Comparison of ENCODE assay signal across 8 mouse cellular contexts in the genomic region with DNA sequence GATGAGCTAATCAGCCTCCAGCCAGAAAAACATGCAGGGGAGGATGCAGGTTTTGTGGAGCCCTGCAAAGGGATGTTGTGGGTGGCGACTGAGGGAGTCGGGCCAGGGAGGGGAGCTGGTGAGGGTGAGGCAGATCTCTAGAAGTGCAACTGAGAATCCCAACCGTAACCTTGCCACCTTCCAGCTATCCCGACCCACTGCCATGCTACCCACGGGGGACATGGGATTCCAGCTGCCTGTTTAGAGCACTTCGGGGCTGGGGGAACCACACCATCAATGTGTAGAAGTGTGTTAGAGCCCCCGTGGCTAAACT. TPM values are rescaled to one million over a fixed set of nuclear protein-coding genes. Genes with fewer than 3 reads are reported as not detected.
A peak's percentile ranks its signal among the peaks of the same experiment; 100 is the strongest.
DNase-seq lines count a peak whose midpoint lies in the region; ATAC-seq lines count a peak whose summit lies in the region.

No protein-coding gene starts in this region.

- no peaks in the 10 kb centered on the region for H3K4me1 ChIP-seq in heart, embryonic 16.5 days (ENCODE audit: control insufficient read depth, insufficient read depth, low read length)
- H3K4me1 ChIP-seq in embryonic facial prominence, embryonic 13.5 days = peaks cover 11% of the 10 kb centered on the region
- H3K4me1 ChIP-seq in hindbrain, embryonic 15.5 days (replicated peaks) = peaks cover 12% of the 10 kb centered on the region; the same call in 1 of the 2 replicates
- peaks cover 7% of the 10 kb centered on the region; the same call in 1 of the 2 replicates for H3K4me1 ChIP-seq in midbrain, embryonic 15.5 days

- peaks cover 17% of the 10 kb centered on the region; the same call in 1 of the 2 replicates for H3K27me3 ChIP-seq in heart, embryonic 16.5 days (ENCODE audit: control insufficient read depth, insufficient read depth, low read length)
- peaks cover 27% of the 10 kb centered on the region for H3K27me3 ChIP-seq in embryonic facial prominence, embryonic 13.5 days
- H3K27me3 ChIP-seq in hindbrain, embryonic 15.5 days = no peaks in the 10 kb centered on the region
- peaks cover 9% of the 10 kb centered on the region; the same call in 1 of the 2 replicates for H3K27me3 ChIP-seq in midbrain, embryonic 15.5 days (replicated peaks)

- WGBS in heart, embryonic 16.5 days = 22% methylated on average over 7 of the region's 7 CpGs
- 15% methylated on average over 7 of the region's 7 CpGs for WGBS in embryonic facial prominence, embryonic 13.5 days
- WGBS in hindbrain, embryonic 15.5 days = 34% methylated on average over 7 of the region's 7 CpGs
- WGBS in midbrain, embryonic 15.5 days = 23% methylated on average over 7 of the region's 7 CpGs

- H3K9me3 ChIP-seq in heart, embryonic 16.5 days (replicated peaks; ENCODE audit: control insufficient read depth, low read length) = no peaks in the 10 kb centered on the region
- H3K9me3 ChIP-seq in embryonic facial prominence, embryonic 13.5 days = no peaks in the 10 kb centered on the region
- H3K9me3 ChIP-seq in hindbrain, embryonic 15.5 days = no peaks in the 10 kb centered on the region
- no peaks in the 10 kb centered on the region for H3K9me3 ChIP-seq in midbrain, embryonic 15.5 days

- H3K4me2 ChIP-seq in heart, embryonic 16.5 days (ENCODE audit: low read depth, low read length) = peak overlapping the region; percentile 24; the same call in 1 of the 2 replicates
- peak overlapping the region; percentile 47 for H3K4me2 ChIP-seq in embryonic facial prominence, embryonic 13.5 days
- peak overlapping the region; percentile 56 for H3K4me2 ChIP-seq in hindbrain, embryonic 15.5 days
- peak overlapping the region; percentile 43 for H3K4me2 ChIP-seq in midbrain, embryonic 15.5 days

- intact Hi-C loops in heart, postnatal 36 days (cut with DNase I) = loop anchor here (1.0 kb wide), 1 partner anchor 28 kb away; no protein-coding TSS in a partner anchor

- no peak overlapping the region for H3K4me3 ChIP-seq in heart, embryonic 16.5 days (ENCODE audit: low read length)
- peak overlapping the region; percentile 17; the same call in 1 of the 2 replicates for H3K4me3 ChIP-seq in embryonic facial prominence, embryonic 13.5 days
- no peak overlapping the region for H3K4me3 ChIP-seq in hindbrain, embryonic 15.5 days
- H3K4me3 ChIP-seq in midbrain, embryonic 15.5 days = 0 out of 2 replicates have a peak overlapping the region, but pooled peaks have one; percentile 11

- no peak for DNase-seq in heart, postnatal 36 days
- no peak for DNase-seq in right cerebral cortex, adult 18-20 months
- DNase-seq in adrenal gland, postnatal 4 days (ENCODE audit: low spot score in 2 of 2) = no peak
- DNase-seq in urinary bladder, adult 2 months (ENCODE audit: low spot score) = no peak

- no peaks in the 10 kb centered on the region for H3K36me3 ChIP-seq in heart, embryonic 16.5 days (ENCODE audit: control insufficient read depth, insufficient read depth)
- 0 out of 2 replicates have a peak, but pooled peaks cover 5% of the 10 kb centered on the region for H3K36me3 ChIP-seq in embryonic facial prominence, embryonic 13.5 days
- no peaks in the 10 kb centered on the region for H3K36me3 ChIP-seq in hindbrain, embryonic 15.5 days
- H3K36me3 ChIP-seq in midbrain, embryonic 15.5 days (replicated peaks) = no peaks in the 10 kb centered on the region

- ATAC-seq in heart, embryonic 16.5 days (replicated peaks; ENCODE audit: extremely low read depth, insufficient read depth, low FRiP score) = peak; percentile 57; the same call in 1 of the 2 replicates
- ATAC-seq in embryonic facial prominence, embryonic 13.5 days (ENCODE audit: insufficient number of reproducible peaks, insufficient read depth, low FRiP score, low TSS enrichment, low read depth) = 0 out of 2 replicates have a peak, but pooled peaks have one; percentile 8
- peak; percentile 33; the same call in 1 of the 2 replicates for ATAC-seq in hindbrain, embryonic 15.5 days (ENCODE audit: low FRiP score, low read depth)
- ATAC-seq in midbrain, embryonic 15.5 days (replicated peaks) = no peak

- H3K9ac ChIP-seq in heart, embryonic 16.5 days (ENCODE audit: low read length) = no peak overlapping the region
- H3K9ac ChIP-seq in embryonic facial prominence, embryonic 13.5 days = no peak overlapping the region
- no peak overlapping the region for H3K9ac ChIP-seq in hindbrain, embryonic 15.5 days
- H3K9ac ChIP-seq in midbrain, embryonic 15.5 days = no peak overlapping the region

- H3K27ac ChIP-seq in heart, embryonic 16.5 days (ENCODE audit: low read length) = no peak overlapping the region
- peak overlapping the region; percentile 28; the same call in 1 of the 2 replicates for H3K27ac ChIP-seq in embryonic facial prominence, embryonic 13.5 days
- H3K27ac ChIP-seq in hindbrain, embryonic 15.5 days (replicated peaks) = no peak overlapping the region
- H3K27ac ChIP-seq in midbrain, embryonic 15.5 days = no peak overlapping the region

RNA-seq across cellular contexts. Expression of a gene that starts 18.6 kb away (rescaled TPM):
- 1.1 and 1.3 TPM in 2 replicates for polyA plus RNA-seq in heart, embryonic 16.5 days (2015; fragmentation: Nextera tagmentation; extraction: Ambion mirVana)
- total RNA-seq in heart, postnatal 36 days (2021) = 1 to 10 TPM; 2.6 to 7.0 TPM
- 10.8 and 13.9 TPM in 2 replicates for polyA plus RNA-seq in embryonic facial prominence, embryonic 13.5 days (2015; fragmentation: Nextera tagmentation; extraction: Ambion mirVana)
- 1.6 and 1.9 TPM in 2 replicates for polyA plus RNA-seq in hindbrain, embryonic 15.5 days (2015; fragmentation: Nextera tagmentation; extraction: Ambion mirVana)
- 0.69 and 0.92 TPM in 2 replicates for polyA plus RNA-seq in midbrain, embryonic 15.5 days (2015; fragmentation: Nextera tagmentation; extraction: Ambion mirVana)
- 1 to 10 TPM; 2.4 to 8.0 TPM for total RNA-seq in adrenal gland, postnatal 4 days (2021)
- polyA plus RNA-seq in urinary bladder, adult 2 months (2012; rRNA removed) = 58.9 and 66.3 TPM in 2 replicates

RNA-seq across cellular contexts. Expression of a gene that starts 51.2 kb away (rescaled TPM):
- 58.8 and 69.2 TPM in 2 replicates for polyA plus RNA-seq in heart, embryonic 16.5 days (2015; fragmentation: Nextera tagmentation; extraction: Ambion mirVana)
- 10 to 100 TPM; 16.0 to 17.2 TPM for total RNA-seq in heart, postnatal 36 days (2021)
- 88.4 and 94.6 TPM in 2 replicates for polyA plus RNA-seq in embryonic facial prominence, embryonic 13.5 days (2015; fragmentation: Nextera tagmentation; extraction: Ambion mirVana)
- 46.6 and 48.0 TPM in 2 replicates for polyA plus RNA-seq in hindbrain, embryonic 15.5 days (2015; fragmentation: Nextera tagmentation; extraction: Ambion mirVana)
- 34.5 and 39.1 TPM in 2 replicates for polyA plus RNA-seq in midbrain, embryonic 15.5 days (2015; fragmentation: Nextera tagmentation; extraction: Ambion mirVana)
- 10 to 100 TPM; 49.5 to 53.4 TPM for total RNA-seq in adrenal gland, postnatal 4 days (2021)
- 172 and 192 TPM in 2 replicates for polyA plus RNA-seq in urinary bladder, adult 2 months (2012; rRNA removed)

Comparison
In these comparisons a context has a peak if more than half of its experiments do, and no peak if none do; other contexts are left out.
1. H3K4me3 ChIP-seq: peak in embryonic facial prominence, embryonic 13.5 days (single experiment) and midbrain, embryonic 15.5 days (single experiment); none in heart, embryonic 16.5 days (single experiment) and hindbrain, embryonic 15.5 days (single experiment).
2. Peak in every context shown above with its lines, with median percentiles within 50 percentile points of each other: H3K4me2 ChIP-seq.